Mouse (Mus musculus) liver (tissue): ENCODE results near the gene Olfr701.

Experiments
- DNase-seq: peaks from one replicate; pipeline ENCODE4 v3.0.0-alpha.2; 2020; ENCODE audit warnings: mixed read lengths

Gene Olfr701

GRCm38 (mm10) chr7:106813829-106814228, at the start of gene Olfr701:
Gene Olfr701, plus strand, starts transcription at chr7:106814129.
- no peak for DNase-seq

- no peak for DNase-seq
Observed at GRCm38 (mm10) chr7:106788330-106788729, 25.6 kb upstream of the Olfr701 start.

DNA sequence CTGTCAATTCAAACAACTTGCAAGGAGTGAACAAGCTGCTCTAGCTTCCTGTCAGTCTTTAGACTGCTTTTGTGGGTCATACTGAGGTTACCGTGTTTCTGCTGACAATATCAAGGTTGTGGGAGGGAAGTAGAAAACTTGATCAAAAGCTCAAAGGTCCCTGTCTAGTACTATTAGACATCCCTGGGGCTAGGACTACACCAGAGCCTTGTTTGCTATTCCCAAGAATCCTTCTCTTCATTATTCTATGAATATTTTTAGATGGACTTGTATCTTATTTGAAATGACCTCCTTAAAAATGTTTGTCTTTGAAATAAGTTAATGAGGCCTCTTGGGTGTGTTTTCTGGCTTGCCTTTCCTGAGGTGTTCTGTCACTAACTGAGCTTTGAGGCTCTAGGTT, 20.8 kb upstream of the Olfr701 start, which contains the start of gene Olfr699:
Olfr699 (minus strand) TSS at position 101 of the 400 bp plus-strand sequence.
- DNase-seq, result no peak

GRCm38 (mm10) chr7:106808734-106809133, 5.2 kb upstream of the Olfr701 start, which contains the start of gene Olfr700:
Gene Olfr700, minus strand, starts transcription at chr7:106808834.
- DNase-seq, result no peak

DNA sequence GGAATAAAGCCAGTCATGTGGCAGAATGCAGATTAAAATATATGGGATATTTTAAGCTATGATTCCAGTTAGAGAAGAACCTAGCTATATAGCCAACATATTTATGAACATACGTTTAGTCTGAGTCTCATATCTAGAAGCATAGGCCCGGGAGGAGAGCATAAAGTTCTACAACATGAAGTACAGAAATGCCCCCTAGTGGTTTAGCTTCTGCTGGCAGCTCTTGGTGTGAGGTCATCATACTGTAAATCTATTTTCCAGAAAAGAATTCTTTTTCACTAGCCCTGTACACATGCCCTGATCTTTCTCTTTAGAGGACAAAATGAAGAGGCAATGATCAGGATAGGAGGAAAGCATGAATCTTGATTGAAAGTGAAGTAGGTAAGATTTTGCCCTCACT, 1.8 kb downstream of the Olfr701 start:
- peak; percentile 6 for DNase-seq

DNA sequence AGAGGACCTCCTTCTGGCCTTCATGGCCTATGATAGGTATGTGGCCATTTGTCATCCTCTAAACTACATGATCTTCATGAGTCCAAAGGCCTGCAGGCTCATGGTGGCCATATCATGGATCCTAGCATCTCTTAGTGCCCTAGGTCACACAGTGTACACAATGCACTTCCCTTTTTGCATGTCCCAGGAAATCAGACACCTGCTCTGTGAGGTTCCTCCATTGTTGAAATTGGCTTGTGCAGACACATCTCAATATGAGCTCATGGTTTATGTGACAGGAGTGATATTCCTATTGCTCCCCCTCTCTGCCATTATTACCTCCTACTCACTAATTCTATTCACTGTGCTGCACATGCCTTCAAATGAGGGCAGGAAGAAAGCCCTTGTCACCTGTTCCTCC, 4.5 kb downstream of the Olfr701 start:
- no peak for DNase-seq

GRCm38 (mm10) chr7:106833793-106834192, 19.9 kb downstream of the Olfr701 start, which contains the start of gene Olfr702:
Gene Olfr702, minus strand, starts transcription at chr7:106833893.
- DNase-seq, result no peak

- no peak for DNase-seq
Observed at GRCm38 (mm10) chr7:106843060-106843459, 29.1 kb downstream of the Olfr701 start, which contains the start of gene Olfr703. Gene Olfr703, plus strand, starts transcription at chr7:106843360.

- DNase-seq, result no peak
Observed at GRCm38 (mm10) chr7:106862885-106863284, 49.0 kb downstream of the Olfr701 start, which contains the start of gene Olfr704. Gene Olfr704, plus strand, starts transcription at chr7:106863185.
